Mouse (Mus musculus) heart, embryonic 12.5 days (tissue): ENCODE results near the gene Grb10. TPM values are rescaled to one million over a fixed set of nuclear protein-coding genes. Genes with fewer than 3 reads are reported as not detected.

Experiments used
- ATAC-seq: fragments of 200-750 bp; cut with Nextera tagmentation; 2 replicates; pipeline ENCODE4 v1.8.0; 2017; ENCODE audit warnings: moderate TSS enrichment, moderate library complexity; ENCODE audit not compliant: insufficient number of reproducible peaks, low FRiP score
- H3K27ac ChIP-seq: fragments of 300-500 bp; sonication (generic); 2 replicates; pipeline ENCODE4 v1.5.1; 2016; ENCODE audit warnings: mild to moderate bottlenecking, moderate library complexity; ENCODE audit not compliant: poor library complexity, severe bottlenecking
- H3K27me3 ChIP-seq: fragments of 300-500 bp; sonication (generic); replicated peaks from 2 replicates; pipeline ENCODE4 v1.6.1; 2016; ENCODE audit warnings: mild to moderate bottlenecking, moderate library complexity
- H3K36me3 ChIP-seq: fragments of 300-500 bp; sonication (generic); 2 replicates; pipeline ENCODE4 v1.6.1; 2016; ENCODE audit warnings: mild to moderate bottlenecking, moderate library complexity
- H3K4me1 ChIP-seq: fragments of 300-500 bp; sonication (generic); replicated peaks from 2 replicates; pipeline ENCODE4 v1.6.1; 2016; ENCODE audit warnings: mild to moderate bottlenecking
- H3K4me2 ChIP-seq: fragments of 300-500 bp; sonication (generic); 2 replicates; pipeline ENCODE4 v1.6.1; 2016; ENCODE audit warnings: mild to moderate bottlenecking, moderate library complexity
- H3K4me3 ChIP-seq: fragments of 300-500 bp; sonication (generic); 2 replicates; pipeline ENCODE4 v1.5.1; 2016; ENCODE audit warnings: mild to moderate bottlenecking
- H3K9ac ChIP-seq: fragments of 300-500 bp; sonication (generic); 2 replicates; pipeline ENCODE4 v1.6.1; 2016; ENCODE audit warnings: mild to moderate bottlenecking, moderate library complexity
- H3K9me3 ChIP-seq: fragments of 300-500 bp; sonication (generic); replicated peaks from 2 replicates; pipeline ENCODE4 v1.6.1; 2016; ENCODE audit warnings: mild to moderate bottlenecking, moderate library complexity
- WGBS: fragments of 180-500 bp; shearing (Covaris S2); methylation state at CpG from one replicate; pipeline ENCODE4 v1.1.7; 2016; 5-methylcytosine and 5-hydroxymethylcytosine counted together
- polyA plus RNA-seq: library from polyadenylated mRNA; unstranded; fragments of >200 nt; fragmentation: Nextera tagmentation; extraction: Ambion mirVana; gene quantifications from 2 replicates; pipeline ENCODE4 v1.2.1, GENCODE M21; 2016

The Grb10 gene
- polyA plus RNA-seq, 1 experiment from 2014 or later, result 830 TPM

GRCm38 (mm10) chr11:11897645-11898357 lies 140.7 kb downstream of the Grb10 start, which contains the start of gene Ddc:
Ddc (minus strand) TSS chr11:11898144.
- 75% methylated on average over 12 of the region's 12 CpGs for WGBS
- Histone ChIP-seq H3K4me2 (no peak within 1 kb of the TSS), H3K27me3 (no peaks in the 10 kb centered on the region), H3K4me3 (no peak within 1 kb of the TSS), H3K9ac (no peak within 1 kb of the TSS), H3K9me3 (no peaks in the 10 kb centered on the region), H3K36me3 (no peaks in the 10 kb centered on the region), H3K27ac (peak within 1 kb of the TSS; percentile 35), H3K4me1 (peaks cover 26% of the 10 kb centered on the region)
- no peak for ATAC-seq

GRCm38 (mm10) chr11:11895479-11895878 lies 143.0 kb downstream of the Grb10 start:
- no peaks in the 10 kb centered on the region for H3K27me3 ChIP-seq
- 73% methylated on average over 2 of the region's 2 CpGs for WGBS
- peaks cover 15% of the 10 kb centered on the region; the same call in 1 of the 2 replicates for H3K4me1 ChIP-seq
- no peak overlapping the region for H3K9ac ChIP-seq
- ATAC-seq, result no peak
- H3K4me2 ChIP-seq, result no peak overlapping the region
- peaks cover 7% of the 10 kb centered on the region; the same call in 1 of the 2 replicates for H3K9me3 ChIP-seq
- no peaks in the 10 kb centered on the region for H3K36me3 ChIP-seq
- H3K27ac ChIP-seq, result no peak overlapping the region
- H3K4me3 ChIP-seq, result no peak overlapping the region

GRCm38 (mm10) chr11:11893769-11894168 lies 144.7 kb downstream of the Grb10 start:
- no peak overlapping the region for H3K4me2 ChIP-seq
- H3K4me1 ChIP-seq, result peaks cover 16% of the 10 kb centered on the region; the same call in 1 of the 2 replicates
- peaks cover 7% of the 10 kb centered on the region; the same call in 1 of the 2 replicates for H3K9me3 ChIP-seq
- no peak for ATAC-seq
- H3K4me3 ChIP-seq, result no peak overlapping the region
- H3K27ac ChIP-seq, result no peak overlapping the region
- no peak overlapping the region for H3K9ac ChIP-seq
- H3K27me3 ChIP-seq, result no peaks in the 10 kb centered on the region
- 86% methylated on average over 1 of the region's 1 CpGs for WGBS
- no peaks in the 10 kb centered on the region for H3K36me3 ChIP-seq

- H3K9ac ChIP-seq, result no peak overlapping the region
- 66% methylated on average over 10 of the region's 10 CpGs for WGBS
- no peaks in the 10 kb centered on the region for H3K27me3 ChIP-seq
- peaks cover 15% of the 10 kb centered on the region; the same call in 1 of the 2 replicates for H3K4me1 ChIP-seq
- H3K27ac ChIP-seq, result no peak overlapping the region
- no peak overlapping the region for H3K4me2 ChIP-seq
- H3K9me3 ChIP-seq, result peaks cover 7% of the 10 kb centered on the region; the same call in 1 of the 2 replicates
- no peaks in the 10 kb centered on the region for H3K36me3 ChIP-seq
- ATAC-seq, result no peak
- H3K4me3 ChIP-seq, result no peak overlapping the region
Measured at GRCm38 (mm10) chr11:11892993-11893602, 145.4 kb downstream of the Grb10 start.

GRCm38 (mm10) chr11:11891832-11892231 lies 146.7 kb downstream of the Grb10 start:
- Histone ChIP-seq H3K9ac (no peak overlapping the region), H3K4me1 (peaks cover 10% of the 10 kb centered on the region), H3K9me3 (peaks cover 7% of the 10 kb centered on the region; the same call in 1 of the 2 replicates), H3K4me3 (no peak overlapping the region), H3K36me3 (no peaks in the 10 kb centered on the region), H3K4me2 (no peak overlapping the region), H3K27ac (no peak overlapping the region), H3K27me3 (no peaks in the 10 kb centered on the region)
- ATAC-seq, result no peak

- whole genome bisulfite sequencing, result 77% methylated on average over 10 of the region's 10 CpGs
- Histone ChIP-seq H3K36me3 (no peaks in the 10 kb centered on the region), H3K4me1 (peaks cover 24% of the 10 kb centered on the region), H3K27me3 (no peaks in the 10 kb centered on the region), H3K4me2 (no peak overlapping the region), H3K27ac (peak overlapping the region; percentile 26; the same call in 1 of the 2 replicates), H3K4me3 (0 out of 2 replicates have a peak overlapping the region, but pooled peaks have one; percentile 12), H3K9ac (no peak overlapping the region), H3K9me3 (peaks cover 7% of the 10 kb centered on the region; the same call in 1 of the 2 replicates)
- ATAC-seq, result no peak
Measured at GRCm38 (mm10) chr11:11890139-11890741, 148.2 kb downstream of the Grb10 start.

GRCm38 (mm10) chr11:11888727-11889126 lies 149.8 kb downstream of the Grb10 start:
- Histone ChIP-seq H3K4me3 (peak overlapping the region; percentile 9), H3K9ac (peak overlapping the region; percentile 41; the same call in 1 of the 2 replicates), H3K36me3 (no peaks in the 10 kb centered on the region), H3K4me2 (0 out of 2 replicates have a peak overlapping the region, but pooled peaks have one; percentile 1), H3K4me1 (peaks cover 32% of the 10 kb centered on the region), H3K9me3 (peaks cover 7% of the 10 kb centered on the region; the same call in 1 of the 2 replicates), H3K27ac (peak overlapping the region; percentile 37; the same call in 1 of the 2 replicates), H3K27me3 (no peaks in the 10 kb centered on the region)
- 73% methylated on average over 3 of the region's 3 CpGs for WGBS
- no peak for ATAC-seq

- Histone ChIP-seq H3K27me3 (no peaks in the 10 kb centered on the region), H3K9me3 (peaks cover 7% of the 10 kb centered on the region; the same call in 1 of the 2 replicates), H3K4me2 (no peak overlapping the region), H3K4me1 (peaks cover 32% of the 10 kb centered on the region), H3K27ac (0 out of 2 replicates have a peak overlapping the region, but pooled peaks have one; percentile 37), H3K36me3 (no peaks in the 10 kb centered on the region), H3K9ac (no peak overlapping the region), H3K4me3 (0 out of 2 replicates have a peak overlapping the region, but pooled peaks have one; percentile 9)
- 85% methylated on average over 3 of the region's 3 CpGs for WGBS
- ATAC-seq, result no peak
Measured at GRCm38 (mm10) chr11:11888051-11888450, 150.4 kb downstream of the Grb10 start.

GRCm38 (mm10) chr11:11886403-11886998 lies 152.0 kb downstream of the Grb10 start:
- Histone ChIP-seq H3K9ac (no peak overlapping the region; the same call in 1 of the 2 replicates), H3K4me2 (peak overlapping the region; percentile 24), H3K27me3 (no peaks in the 10 kb centered on the region), H3K36me3 (no peaks in the 10 kb centered on the region), H3K9me3 (0 out of 2 replicates have a peak, but pooled peaks cover 4% of the 10 kb centered on the region), H3K27ac (peak overlapping the region; percentile 67), H3K4me1 (peaks cover 38% of the 10 kb centered on the region), H3K4me3 (no peak overlapping the region)
- ATAC-seq, result 0 out of 2 replicates have a peak, but pooled peaks have one; percentile 42
- WGBS, result 31% methylated on average over 4 of the region's 4 CpGs

GRCm38 (mm10) chr11:11885921-11886320 lies 152.6 kb downstream of the Grb10 start:
- Histone ChIP-seq H3K4me2 (no peak overlapping the region), H3K27me3 (no peaks in the 10 kb centered on the region), H3K27ac (peak overlapping the region; percentile 67), H3K9ac (no peak overlapping the region), H3K36me3 (no peaks in the 10 kb centered on the region), H3K4me1 (peaks cover 44% of the 10 kb centered on the region), H3K4me3 (no peak overlapping the region), H3K9me3 (no peaks in the 10 kb centered on the region)
- 24% methylated on average over 3 of the region's 3 CpGs for WGBS
- ATAC-seq, result no peak
